Mouse (Mus musculus): ENCODE measurements around the gene Zfp60. TPM values are rescaled to one million over a fixed set of nuclear protein-coding genes. Genes with fewer than 3 reads are reported as not detected.
"Not testable (repeated sequence)": the region's sequence is repeated elsewhere in the genome, so short reads cannot be mapped to it uniquely, and the experiment has no call there.

The Zfp60 gene
- polyA plus RNA-seq, 1 experiment = 24.0 TPM

- H3K9ac ChIP-seq (ENCODE audit: low read depth, poor library complexity, severe bottlenecking) = no peak overlapping the region
- no peaks in the 10 kb centered on the region for H3K4me1 ChIP-seq (ENCODE audit: control insufficient read depth, insufficient read depth, low read length)
- no peaks in the 10 kb centered on the region for H3K27me3 ChIP-seq (ENCODE audit: control insufficient read depth, insufficient read depth, low read length, poor library complexity, severe bottlenecking)
- no peak overlapping the region for H3K4me3 ChIP-seq (ENCODE audit: low read depth, low read length)
- TF ChIP-seq POLR2A (IDR thresholded peaks at IDR 0.05; ENCODE audit: insufficient read depth, low read length) (no peak), CTCF (IDR thresholded peaks at IDR 0.05; ENCODE audit: low read depth, low read length) (no peak)
- no peaks in the 10 kb centered on the region for H3K36me3 ChIP-seq (ENCODE audit: control insufficient read depth, insufficient read depth, low read length, poor library complexity, severe bottlenecking)
- peaks cover 20% of the 10 kb centered on the region for H3K9me3 ChIP-seq (replicated peaks; ENCODE audit: control insufficient read depth, insufficient read depth, low read length, poor library complexity, severe bottlenecking)
- H3K27ac ChIP-seq (ENCODE audit: insufficient read depth, low read length) = peak overlapping the region; percentile 46
Observed at GRCm38 (mm10) chr7:27756351-27757047, 25.3 kb downstream of the Zfp60 start.

GRCm38 (mm10) chr7:27757048-27757375, 25.8 kb downstream of the Zfp60 start:
- Histone ChIP-seq H3K9me3 (replicated peaks; ENCODE audit: control insufficient read depth, insufficient read depth, low read length, poor library complexity, severe bottlenecking) (peaks cover 20% of the 10 kb centered on the region), H3K36me3 (ENCODE audit: control insufficient read depth, insufficient read depth, low read length, poor library complexity, severe bottlenecking) (no peaks in the 10 kb centered on the region), H3K27ac (ENCODE audit: insufficient read depth, low read length) (peak overlapping the region; percentile 46), H3K4me1 (ENCODE audit: control insufficient read depth, insufficient read depth, low read length) (no peaks in the 10 kb centered on the region), H3K9ac (ENCODE audit: low read depth, poor library complexity, severe bottlenecking) (no peak overlapping the region), H3K4me3 (ENCODE audit: low read depth, low read length) (no peak overlapping the region), H3K27me3 (ENCODE audit: control insufficient read depth, insufficient read depth, low read length, poor library complexity, severe bottlenecking) (no peaks in the 10 kb centered on the region)
- TF ChIP-seq EP300 (IDR thresholded peaks at IDR 0.05; ENCODE audit: insufficient read depth, low read depth, low read length) (no peak), POLR2A (IDR thresholded peaks at IDR 0.05; ENCODE audit: insufficient read depth, low read length) (no peak), CTCF (IDR thresholded peaks at IDR 0.05; ENCODE audit: low read depth, low read length) (no peak)

GRCm38 (mm10) chr7:27765176-27765886, 34.1 kb downstream of the Zfp60 start:
- Histone ChIP-seq H3K4me1 (ENCODE audit: control insufficient read depth, insufficient read depth, low read length) (peaks cover 4% of the 10 kb centered on the region), H3K4me3 (ENCODE audit: low read depth, low read length) (no peak overlapping the region), H3K27ac (ENCODE audit: insufficient read depth, low read length) (no peak overlapping the region), H3K36me3 (ENCODE audit: control insufficient read depth, insufficient read depth, low read length, poor library complexity, severe bottlenecking) (no peaks in the 10 kb centered on the region), H3K27me3 (ENCODE audit: control insufficient read depth, insufficient read depth, low read length, poor library complexity, severe bottlenecking) (no peaks in the 10 kb centered on the region), H3K9me3 (replicated peaks; ENCODE audit: control insufficient read depth, insufficient read depth, low read length, poor library complexity, severe bottlenecking) (peaks cover 10% of the 10 kb centered on the region), H3K9ac (ENCODE audit: low read depth, poor library complexity, severe bottlenecking) (no peak overlapping the region)
- TF ChIP-seq CTCF (IDR thresholded peaks at IDR 0.05; ENCODE audit: low read depth, low read length) (no peak), EP300 (IDR thresholded peaks at IDR 0.05; ENCODE audit: insufficient read depth, low read depth, low read length) (no peak), POLR2A (IDR thresholded peaks at IDR 0.05; ENCODE audit: insufficient read depth, low read length) (no peak)

- H3K4me1 ChIP-seq (ENCODE audit: control insufficient read depth, insufficient read depth, low read length) = no peaks in the 10 kb centered on the region
- no peak overlapping the region for H3K9ac ChIP-seq (ENCODE audit: low read depth, poor library complexity, severe bottlenecking)
- H3K27me3 ChIP-seq (ENCODE audit: control insufficient read depth, insufficient read depth, low read length, poor library complexity, severe bottlenecking) = no peaks in the 10 kb centered on the region
- H3K9me3 ChIP-seq (replicated peaks; ENCODE audit: control insufficient read depth, insufficient read depth, low read length, poor library complexity, severe bottlenecking) = peaks cover 17% of the 10 kb centered on the region
- TF ChIP-seq CTCF (IDR thresholded peaks at IDR 0.05; ENCODE audit: low read depth, low read length) (no peak), EP300 (IDR thresholded peaks at IDR 0.05; ENCODE audit: insufficient read depth, low read depth, low read length) (no peak), POLR2A (IDR thresholded peaks at IDR 0.05; ENCODE audit: insufficient read depth, low read length) (no peak)
- H3K27ac ChIP-seq (ENCODE audit: insufficient read depth, low read length) = no peak overlapping the region
- H3K4me3 ChIP-seq (ENCODE audit: low read depth, low read length) = no peak overlapping the region
- H3K36me3 ChIP-seq (ENCODE audit: control insufficient read depth, insufficient read depth, low read length, poor library complexity, severe bottlenecking) = no peaks in the 10 kb centered on the region
Observed at GRCm38 (mm10) chr7:27789306-27789705, 58.1 kb downstream of the Zfp60 start.

- H3K4me3 ChIP-seq (ENCODE audit: low read depth, low read length); H3K27ac ChIP-seq (ENCODE audit: insufficient read depth, low read length); H3K27me3 ChIP-seq (ENCODE audit: control insufficient read depth, insufficient read depth, low read length, poor library complexity, severe bottlenecking); H3K9ac ChIP-seq (ENCODE audit: low read depth, poor library complexity, severe bottlenecking); H3K36me3 ChIP-seq (ENCODE audit: control insufficient read depth, insufficient read depth, low read length, poor library complexity, severe bottlenecking); H3K4me1 ChIP-seq (ENCODE audit: control insufficient read depth, insufficient read depth, low read length): not testable (repeated sequence)
- H3K9me3 ChIP-seq (replicated peaks; ENCODE audit: control insufficient read depth, insufficient read depth, low read length, poor library complexity, severe bottlenecking) = peaks cover 22% of the 10 kb centered on the region
Observed at GRCm38 (mm10) chr7:27793865-27794264, 62.7 kb downstream of the Zfp60 start.

- no peak overlapping the region for H3K27ac ChIP-seq (ENCODE audit: insufficient read depth, low read length)
- TF ChIP-seq POLR2A (IDR thresholded peaks at IDR 0.05; ENCODE audit: insufficient read depth, low read length) = no peak
- no peak for TF ChIP-seq EP300 (IDR thresholded peaks at IDR 0.05; ENCODE audit: insufficient read depth, low read depth, low read length)
- TF ChIP-seq CTCF (IDR thresholded peaks at IDR 0.05; ENCODE audit: low read depth, low read length) = no peak
- H3K4me3 ChIP-seq (ENCODE audit: low read depth, low read length) = no peak overlapping the region
- H3K36me3 ChIP-seq (ENCODE audit: control insufficient read depth, insufficient read depth, low read length, poor library complexity, severe bottlenecking) = no peaks in the 10 kb centered on the region
- no peak overlapping the region for H3K9ac ChIP-seq (ENCODE audit: low read depth, poor library complexity, severe bottlenecking)
- H3K4me1 ChIP-seq (ENCODE audit: control insufficient read depth, insufficient read depth, low read length) = no peaks in the 10 kb centered on the region
- no peaks in the 10 kb centered on the region for H3K27me3 ChIP-seq (ENCODE audit: control insufficient read depth, insufficient read depth, low read length, poor library complexity, severe bottlenecking)
- peaks cover 22% of the 10 kb centered on the region for H3K9me3 ChIP-seq (replicated peaks; ENCODE audit: control insufficient read depth, insufficient read depth, low read length, poor library complexity, severe bottlenecking)
Observed at GRCm38 (mm10) chr7:27794566-27794965, 63.4 kb downstream of the Zfp60 start.

Data from ES-Bruce4 (cell line).